Mouse (Mus musculus) kidney, postnatal 25 days (tissue): ENCODE measurements around the gene Trp63.

Experiments used
- DNase-seq, 2 experiments: peaks; one replicate each; pipeline ENCODE4 v3.0.0; 2021; ENCODE audit warnings: mixed read lengths in 2 of 2

Trp63 gene

GRCm38 (mm10) chr16:25784246-25784645 lies 100.7 kb downstream of the Trp63 start:
- no peak for DNase-seq

DNA sequence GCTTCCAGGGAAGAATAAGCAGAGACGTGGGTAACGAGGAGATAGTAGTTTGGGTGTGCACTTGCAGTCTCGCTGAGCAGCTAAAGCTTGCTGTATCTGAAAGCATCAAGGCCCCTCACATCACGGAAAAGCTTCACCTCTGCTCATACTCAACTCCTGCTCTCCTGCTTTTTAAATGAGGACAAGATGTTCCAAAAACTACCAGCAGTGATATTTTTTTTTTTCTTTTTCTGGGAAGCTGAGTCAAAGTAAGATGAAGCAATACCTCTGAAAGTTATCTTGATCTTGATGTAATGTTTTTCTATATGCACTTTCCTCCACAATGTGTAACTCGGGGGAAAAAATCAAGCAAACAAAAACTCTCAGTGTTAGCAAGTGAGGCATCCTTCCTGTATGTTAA lies 102.9 kb downstream of the Trp63 start:
- no peak for DNase-seq

DNA sequence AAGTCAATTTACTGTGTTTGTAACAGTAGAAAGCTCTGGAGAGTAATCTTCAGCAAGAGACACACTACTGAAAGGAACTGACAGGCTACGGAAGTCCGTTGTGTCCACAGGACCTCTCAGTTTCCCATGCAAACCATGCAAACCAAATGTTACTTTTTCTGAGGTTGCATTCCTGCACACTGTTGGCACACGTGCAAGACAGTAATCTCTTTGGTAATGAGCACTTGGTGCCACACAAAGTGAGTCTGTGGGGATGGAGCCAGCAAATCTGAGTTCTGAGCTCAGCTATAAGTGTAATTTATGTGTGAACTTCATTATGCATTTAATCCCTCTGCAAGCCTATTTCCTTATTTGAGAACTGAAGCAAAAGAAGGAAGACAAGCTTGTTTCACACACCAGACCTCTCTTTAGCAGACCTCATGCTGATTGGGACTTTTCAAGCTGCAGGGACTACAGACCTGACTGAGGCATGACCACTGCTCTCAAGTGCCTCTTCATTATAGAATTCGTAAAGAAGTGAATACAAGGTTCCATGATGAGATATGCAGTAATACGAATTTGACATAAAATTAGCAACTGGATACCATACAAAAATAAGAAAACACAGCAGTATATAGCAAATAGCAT lies 109.2 kb downstream of the Trp63 start:
- no peak for DNase-seq

GRCm38 (mm10) chr16:25797732-25798294 lies 114.2 kb downstream of the Trp63 start:
- no peak for DNase-seq

GRCm38 (mm10) chr16:25799618-25800017 lies 116.1 kb downstream of the Trp63 start:
- DNase-seq = no peak

DNA sequence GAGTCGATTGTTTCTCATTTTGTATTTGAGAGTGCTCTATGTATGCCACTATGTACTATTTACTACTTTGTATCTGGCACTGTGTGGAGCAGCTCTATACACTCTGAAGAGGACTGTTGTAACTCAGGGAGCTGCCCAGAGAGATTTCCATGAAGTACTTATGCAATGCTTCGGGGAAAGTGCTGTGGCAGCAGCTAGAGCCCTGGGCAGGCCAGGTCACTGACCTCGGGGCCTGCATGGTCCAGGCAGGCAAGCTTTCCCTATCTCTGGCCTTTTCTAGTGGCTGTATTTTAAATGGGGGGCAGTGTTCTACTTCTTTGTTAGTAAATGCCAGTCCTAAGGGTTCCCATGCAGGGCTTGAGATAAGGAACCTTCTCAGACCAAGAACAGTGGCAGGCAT lies 121.4 kb downstream of the Trp63 start:
- DNase-seq = peak; percentile 42 to 80

- no peak for DNase-seq
These were observed 123.6 kb downstream of the Trp63 start for GRCm38 (mm10) chr16:25807116-25807515.

- no peak for DNase-seq
These were observed 134.4 kb downstream of the Trp63 start for GRCm38 (mm10) chr16:25817753-25818624.

GRCm38 (mm10) chr16:25826016-25826415 lies 142.5 kb downstream of the Trp63 start:
- no peak for DNase-seq

DNA sequence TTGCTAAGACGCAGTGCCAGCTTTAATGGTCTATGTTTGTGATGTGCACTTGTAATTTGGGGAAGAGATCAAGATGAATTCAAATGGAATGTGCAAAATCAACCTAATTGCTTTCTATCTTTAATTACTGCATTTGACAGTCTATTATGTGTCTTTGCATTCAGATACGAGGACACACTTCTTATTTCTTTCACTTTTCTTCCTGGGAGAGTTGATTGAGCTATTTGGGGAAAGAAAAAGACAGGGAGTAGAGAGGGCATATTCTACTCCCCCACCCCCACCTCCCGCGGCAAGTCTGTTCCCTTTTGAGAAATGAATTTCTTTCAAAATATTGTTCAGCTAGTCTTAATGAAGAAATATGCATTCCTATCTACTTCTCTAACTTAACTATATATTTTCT lies 149.0 kb downstream of the Trp63 start:
- DNase-seq = no peak

GRCm38 (mm10) chr16:25835301-25835700 lies 151.7 kb downstream of the Trp63 start:
- no peak for DNase-seq

DNA sequence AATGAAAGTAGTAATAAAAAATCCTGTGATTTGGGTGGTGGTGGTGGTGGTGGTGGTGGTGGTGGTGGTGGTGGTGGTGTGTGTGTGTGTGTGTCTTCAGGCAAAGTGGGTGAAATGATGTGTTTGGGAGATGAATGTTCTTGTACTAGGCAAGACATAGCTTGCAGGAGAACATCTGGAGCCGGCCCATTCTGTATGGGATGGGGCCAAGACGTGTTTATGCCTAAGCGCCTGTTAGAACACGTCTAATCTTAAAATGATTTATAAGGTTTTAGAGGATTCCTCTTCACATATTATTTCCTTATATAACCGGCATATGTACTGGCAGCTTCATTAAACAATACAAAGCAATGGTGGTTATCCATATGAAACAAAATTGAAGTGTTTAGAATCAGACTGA lies 152.2 kb downstream of the Trp63 start:
- no peak for DNase-seq

- DNase-seq = no peak
These were observed 159.4 kb downstream of the Trp63 start for GRCm38 (mm10) chr16:25842996-25843395.

GRCm38 (mm10) chr16:25843625-25844024 lies 160.1 kb downstream of the Trp63 start:
- no peak for DNase-seq

DNA sequence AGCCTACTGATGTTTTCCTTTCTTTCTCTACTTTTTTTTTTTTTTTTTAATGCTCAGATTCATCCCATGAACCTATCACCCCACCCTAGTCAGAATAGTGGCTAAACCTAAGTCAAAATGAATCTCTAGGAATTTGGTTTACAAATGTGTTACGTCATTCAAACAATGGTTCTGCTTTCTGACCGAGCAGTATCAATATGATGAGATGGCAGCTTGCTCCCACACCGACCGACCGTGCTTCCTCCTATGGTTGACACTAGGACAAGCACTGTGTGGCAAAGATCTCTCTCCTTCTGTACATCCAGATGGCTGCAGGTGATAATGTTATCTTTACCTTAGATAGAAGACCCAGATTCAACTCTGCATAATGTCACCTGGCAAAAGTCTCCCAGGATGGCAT lies 163.0 kb downstream of the Trp63 start:
- no peak for DNase-seq

- DNase-seq = no peak
These were observed 164.9 kb downstream of the Trp63 start for GRCm38 (mm10) chr16:25848474-25848873.

DNA sequence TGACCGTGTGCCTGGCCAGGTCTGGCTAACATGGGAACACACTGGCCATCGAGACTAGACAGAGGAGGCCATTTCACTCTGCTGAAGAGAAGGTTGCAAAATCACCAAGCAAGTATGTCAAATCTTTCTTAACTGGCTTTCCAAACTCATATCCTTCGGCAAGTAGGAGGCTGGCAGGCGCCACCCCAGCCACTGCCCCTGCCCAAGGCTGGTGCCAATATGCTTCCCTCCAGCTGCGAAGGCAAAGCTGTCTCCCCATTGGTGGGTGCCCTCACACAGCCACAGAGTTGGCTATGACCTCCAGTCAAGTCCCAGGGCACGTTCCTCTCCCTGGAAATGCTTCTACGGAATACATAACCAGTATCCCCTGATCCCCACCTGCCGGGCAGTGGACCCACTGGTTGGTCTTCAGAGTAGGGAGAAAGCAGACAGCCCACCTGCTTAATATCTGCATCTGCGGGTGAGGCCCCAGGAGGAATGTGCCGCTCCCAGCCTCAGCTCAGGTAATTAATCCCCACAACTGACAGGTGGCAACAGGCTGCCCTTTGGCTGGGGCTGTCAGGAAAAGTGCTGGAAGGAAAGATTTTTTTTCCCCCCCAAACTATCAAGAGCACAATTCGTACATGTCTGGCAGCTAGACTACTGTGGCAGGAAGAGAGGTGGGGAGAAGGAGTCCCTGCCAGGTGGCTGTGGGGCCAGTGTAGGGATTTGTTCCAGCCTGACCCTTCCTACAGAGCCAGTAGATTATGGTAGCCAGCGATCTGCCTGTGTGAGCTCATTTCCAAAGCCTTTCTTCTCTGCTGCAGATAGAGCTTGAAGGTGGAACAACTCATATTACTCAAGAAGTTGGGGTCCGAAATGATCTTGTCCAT lies 166.3 kb downstream of the Trp63 start:
- DNase-seq = peak in 1 of 2 experiments; percentile 39

GRCm38 (mm10) chr16:25860731-25861505 lies 177.4 kb downstream of the Trp63 start:
- DNase-seq = no peak

GRCm38 (mm10) chr16:25865096-25865869 lies 181.7 kb downstream of the Trp63 start:
- DNase-seq = no peak

DNA sequence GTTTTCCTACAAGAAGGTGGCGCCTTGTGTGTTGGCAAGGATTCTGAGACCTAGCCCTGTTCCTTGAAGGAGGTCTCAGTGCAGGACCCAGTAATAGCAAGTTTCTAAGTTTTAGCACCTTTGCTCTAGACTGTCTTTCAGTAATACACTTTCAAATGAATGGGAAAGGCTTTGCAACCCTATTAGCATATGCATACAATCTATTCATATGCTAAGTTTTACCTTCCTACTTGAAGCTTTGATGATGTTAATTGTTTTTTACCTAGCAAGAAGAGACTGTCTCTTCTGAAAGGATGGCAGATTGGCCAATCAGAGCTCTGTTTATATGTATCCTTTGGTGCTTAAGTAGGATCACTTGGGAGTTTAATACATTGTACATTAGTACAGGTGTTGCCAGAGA lies 187.9 kb downstream of the Trp63 start:
- no peak for DNase-seq

DNA sequence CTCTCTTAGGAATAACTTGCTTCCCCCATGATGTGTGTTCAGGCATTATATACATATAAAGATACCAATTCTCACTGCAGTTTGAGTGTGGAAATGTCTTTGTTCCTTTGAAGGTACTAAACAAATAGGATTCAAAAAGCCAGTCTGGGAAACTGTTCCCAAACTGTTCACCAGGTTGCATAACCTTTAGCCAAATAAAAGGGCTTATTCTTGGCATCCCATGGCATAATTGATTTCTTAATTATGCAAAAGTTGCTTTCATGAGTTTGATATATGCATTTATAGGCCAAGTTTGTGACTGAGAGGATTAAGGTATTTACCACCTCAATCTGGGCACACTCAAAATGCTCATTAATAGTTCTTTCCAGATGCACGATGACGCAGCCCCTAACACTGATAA lies 192.1 kb downstream of the Trp63 start:
- DNase-seq = no peak
